Mouse (Mus musculus): ENCODE measurements around the gene Mgat4c. TPM values are rescaled to one million over a fixed set of nuclear protein-coding genes. Genes with fewer than 3 reads are reported as not detected.

The Mgat4c gene
- polyA plus RNA-seq, 1 experiment from 2014 or later: not detected

DNA sequence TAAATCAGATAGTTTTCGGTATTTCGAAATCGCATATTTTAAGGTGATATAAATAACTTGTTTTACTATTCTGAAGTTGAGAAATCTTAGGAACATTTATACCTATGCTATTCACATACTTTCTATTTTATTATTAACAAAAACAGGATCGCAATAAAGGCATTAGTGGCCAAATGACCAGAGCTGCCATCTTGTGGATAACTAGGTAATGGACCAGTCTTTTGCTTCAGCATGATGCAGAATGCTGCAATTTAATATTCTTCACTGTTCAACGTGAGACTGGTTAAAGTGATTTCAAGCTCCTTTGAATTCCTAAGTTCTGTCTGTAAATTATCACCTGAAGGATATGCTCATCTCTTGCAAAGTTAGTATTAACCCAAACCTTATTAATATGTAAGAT lies 473.6 kb downstream of the Mgat4c start:
- Histone ChIP-seq H3K9me3 (replicated peaks) (no peaks in the 10 kb centered on the region), H3K4me1 (replicated peaks) (no peaks in the 10 kb centered on the region), H3K27me3 (no peaks in the 10 kb centered on the region), H3K27ac (replicated peaks) (no peak overlapping the region), H3K9ac (no peak overlapping the region), H3K4me2 (no peak overlapping the region), H3K36me3 (replicated peaks) (no peaks in the 10 kb centered on the region), H3K4me3 (replicated peaks) (no peak overlapping the region)
- WGBS (ENCODE audit: insufficient replicate concordance): 63% methylated on average over 5 of the region's 5 CpGs
- no peak for ATAC-seq (ENCODE audit: insufficient read depth)

DNA sequence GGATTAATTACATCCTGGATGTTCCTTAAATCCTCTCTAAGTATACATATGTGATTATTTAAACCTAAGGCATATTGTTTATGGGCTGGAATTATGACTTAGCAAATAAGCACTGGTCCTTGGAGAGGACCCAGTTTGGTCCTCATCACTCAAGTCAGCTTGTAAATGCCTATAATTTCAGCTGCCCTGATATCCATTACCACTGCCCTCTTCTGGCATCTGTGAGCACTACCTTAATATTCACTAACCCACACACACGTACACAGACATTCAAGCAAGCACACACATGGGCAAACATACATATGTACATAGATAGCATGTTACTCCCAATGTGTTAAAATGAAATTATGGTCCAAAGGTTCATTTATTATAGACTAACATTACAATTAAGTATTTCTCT lies 474.6 kb downstream of the Mgat4c start:
- Histone ChIP-seq H3K27me3 (no peaks in the 10 kb centered on the region), H3K9me3 (replicated peaks) (no peaks in the 10 kb centered on the region), H3K4me1 (replicated peaks) (no peaks in the 10 kb centered on the region), H3K4me3 (replicated peaks) (no peak overlapping the region), H3K9ac (no peak overlapping the region), H3K36me3 (replicated peaks) (no peaks in the 10 kb centered on the region), H3K4me2 (no peak overlapping the region), H3K27ac (replicated peaks) (no peak overlapping the region)
- no peak for ATAC-seq (ENCODE audit: insufficient read depth)
- 30% methylated on average over 1 of the region's 1 CpGs for WGBS (ENCODE audit: insufficient replicate concordance)

DNA sequence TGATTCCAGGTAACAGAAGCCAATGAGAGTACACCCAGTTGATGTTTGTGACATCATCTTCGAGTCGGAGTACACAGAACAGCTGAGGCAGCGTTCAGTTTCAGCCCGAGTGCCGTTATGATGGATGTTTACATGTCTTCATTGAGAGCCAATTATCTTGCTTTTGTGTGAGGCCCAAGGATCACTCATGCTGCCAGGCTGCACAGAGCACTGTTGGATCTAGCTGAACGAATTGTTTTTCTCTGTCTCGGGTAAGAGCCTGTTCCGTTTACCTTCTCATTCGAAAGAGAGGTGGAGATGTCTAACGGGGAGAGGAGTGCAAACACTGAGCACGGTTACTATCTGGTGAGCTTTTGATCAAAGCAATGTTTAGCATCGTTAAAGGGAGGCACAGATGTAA lies 477.5 kb downstream of the Mgat4c start:
- H3K4me3 ChIP-seq (replicated peaks): no peak overlapping the region
- no peaks in the 10 kb centered on the region for H3K9me3 ChIP-seq (replicated peaks)
- no peaks in the 10 kb centered on the region for H3K27me3 ChIP-seq
- H3K4me2 ChIP-seq: peak overlapping the region; percentile 15; the same call in 1 of the 2 replicates
- no peak for ATAC-seq (ENCODE audit: insufficient read depth)
- H3K4me1 ChIP-seq (replicated peaks): no peaks in the 10 kb centered on the region
- H3K27ac ChIP-seq (replicated peaks): no peak overlapping the region
- no peaks in the 10 kb centered on the region for H3K36me3 ChIP-seq (replicated peaks)
- H3K9ac ChIP-seq: no peak overlapping the region
- 46% methylated on average over 12 of the region's 12 CpGs for WGBS (ENCODE audit: insufficient replicate concordance)

- no peaks in the 10 kb centered on the region for H3K27me3 ChIP-seq
- no peak for ATAC-seq (ENCODE audit: insufficient read depth)
- H3K4me1 ChIP-seq (replicated peaks): no peaks in the 10 kb centered on the region
- no peaks in the 10 kb centered on the region for H3K36me3 ChIP-seq (replicated peaks)
- no peak overlapping the region for H3K27ac ChIP-seq (replicated peaks)
- H3K4me2 ChIP-seq: no peak overlapping the region
- WGBS (ENCODE audit: insufficient replicate concordance): 48% methylated on average over 3 of the region's 3 CpGs
- H3K9me3 ChIP-seq (replicated peaks): no peaks in the 10 kb centered on the region
- H3K9ac ChIP-seq: no peak overlapping the region
- no peak overlapping the region for H3K4me3 ChIP-seq (replicated peaks)
Measured at GRCm38 (mm10) chr10:102184726-102185125, 503.4 kb downstream of the Mgat4c start.

- H3K27me3 ChIP-seq: no peaks in the 10 kb centered on the region
- WGBS (ENCODE audit: insufficient replicate concordance): 60% methylated on average over 1 of the region's 1 CpGs
- H3K27ac ChIP-seq (replicated peaks): no peak overlapping the region
- ATAC-seq (ENCODE audit: insufficient read depth): no peak
- H3K9me3 ChIP-seq (replicated peaks): no peaks in the 10 kb centered on the region
- H3K4me2 ChIP-seq: no peak overlapping the region
- no peak overlapping the region for H3K9ac ChIP-seq
- H3K36me3 ChIP-seq (replicated peaks): no peaks in the 10 kb centered on the region
- H3K4me3 ChIP-seq (replicated peaks): no peak overlapping the region
- no peaks in the 10 kb centered on the region for H3K4me1 ChIP-seq (replicated peaks)
Measured at GRCm38 (mm10) chr10:102191646-102192045, 510.4 kb downstream of the Mgat4c start.

- no peak overlapping the region for H3K9ac ChIP-seq
- no peak overlapping the region for H3K4me3 ChIP-seq (replicated peaks)
- H3K9me3 ChIP-seq (replicated peaks): no peaks in the 10 kb centered on the region
- no peaks in the 10 kb centered on the region for H3K4me1 ChIP-seq (replicated peaks)
- WGBS (ENCODE audit: insufficient replicate concordance): 68% methylated on average over 4 of the region's 4 CpGs
- H3K36me3 ChIP-seq (replicated peaks): no peaks in the 10 kb centered on the region
- ATAC-seq (ENCODE audit: insufficient read depth): no peak
- H3K27ac ChIP-seq (replicated peaks): no peak overlapping the region
- H3K4me2 ChIP-seq: no peak overlapping the region
- no peaks in the 10 kb centered on the region for H3K27me3 ChIP-seq
Measured at GRCm38 (mm10) chr10:102196850-102197249, 515.6 kb downstream of the Mgat4c start.

DNA sequence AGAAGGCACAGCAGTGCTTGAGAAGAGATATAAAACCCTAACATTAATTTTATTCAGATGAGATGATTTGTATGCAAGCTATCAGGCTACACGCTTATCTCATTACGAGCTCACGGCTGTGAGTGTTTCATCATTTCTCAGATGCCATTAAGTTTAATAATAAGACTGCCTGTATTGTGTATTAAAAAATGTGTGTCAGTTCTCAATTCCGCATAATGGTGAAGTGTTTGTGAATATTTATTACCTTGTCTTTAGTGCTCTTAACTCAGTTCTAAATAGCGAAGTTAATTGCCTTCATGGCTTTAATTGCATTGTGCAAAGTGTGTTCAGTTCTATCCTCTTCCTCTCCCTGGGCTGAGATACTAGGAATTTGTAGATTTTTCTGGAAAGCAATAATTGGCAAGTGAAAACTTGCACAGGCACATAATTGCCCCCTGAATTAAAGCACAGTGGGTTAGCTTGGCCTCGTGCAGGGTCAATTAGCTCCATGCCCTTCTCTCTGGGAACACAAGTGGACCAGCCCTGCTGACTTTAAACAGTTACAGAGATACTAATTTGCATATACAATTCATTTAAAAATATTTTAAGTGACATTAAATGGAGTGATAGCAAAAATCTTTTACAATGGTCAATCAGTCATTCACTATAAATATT lies 557.4 kb downstream of the Mgat4c start:
- 69% methylated on average over 6 of the region's 6 CpGs for WGBS (ENCODE audit: insufficient replicate concordance)
- ATAC-seq (ENCODE audit: insufficient read depth): no peak
- H3K4me3 ChIP-seq (replicated peaks): no peak overlapping the region
- no peaks in the 10 kb centered on the region for H3K27me3 ChIP-seq
- H3K4me2 ChIP-seq: no peak overlapping the region
- H3K27ac ChIP-seq (replicated peaks): no peak overlapping the region
- H3K36me3 ChIP-seq (replicated peaks): no peaks in the 10 kb centered on the region
- no peaks in the 10 kb centered on the region for H3K4me1 ChIP-seq (replicated peaks)
- no peak overlapping the region for H3K9ac ChIP-seq
- H3K9me3 ChIP-seq (replicated peaks): no peaks in the 10 kb centered on the region

DNA sequence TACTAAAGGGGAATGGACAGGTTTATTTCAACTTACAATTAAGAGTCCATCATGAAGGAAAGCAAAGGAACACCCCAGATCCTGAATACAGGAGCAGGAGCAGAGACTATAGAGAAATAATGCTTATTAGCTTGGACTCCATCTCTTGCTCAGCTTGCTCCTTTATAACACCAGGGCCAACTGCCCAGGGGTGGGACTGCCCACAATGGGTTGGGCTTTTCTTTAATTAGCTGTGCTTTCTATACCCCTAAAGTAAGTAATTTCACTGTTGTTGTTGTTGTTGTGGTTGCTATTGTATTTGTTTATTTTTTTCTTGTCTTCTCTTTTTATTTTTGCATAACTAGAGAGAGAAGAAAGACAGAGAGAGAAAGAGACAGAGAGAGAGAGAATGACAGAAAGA lies 562.6 kb downstream of the Mgat4c start:
- H3K4me3 ChIP-seq (replicated peaks): no peak overlapping the region
- H3K4me2 ChIP-seq: no peak overlapping the region
- no peaks in the 10 kb centered on the region for H3K27me3 ChIP-seq
- H3K9ac ChIP-seq: no peak overlapping the region
- no peak for ATAC-seq (ENCODE audit: insufficient read depth)
- no peaks in the 10 kb centered on the region for H3K9me3 ChIP-seq (replicated peaks)
- no peak overlapping the region for H3K27ac ChIP-seq (replicated peaks)
- H3K4me1 ChIP-seq (replicated peaks): no peaks in the 10 kb centered on the region
- no peaks in the 10 kb centered on the region for H3K36me3 ChIP-seq (replicated peaks)

DNA sequence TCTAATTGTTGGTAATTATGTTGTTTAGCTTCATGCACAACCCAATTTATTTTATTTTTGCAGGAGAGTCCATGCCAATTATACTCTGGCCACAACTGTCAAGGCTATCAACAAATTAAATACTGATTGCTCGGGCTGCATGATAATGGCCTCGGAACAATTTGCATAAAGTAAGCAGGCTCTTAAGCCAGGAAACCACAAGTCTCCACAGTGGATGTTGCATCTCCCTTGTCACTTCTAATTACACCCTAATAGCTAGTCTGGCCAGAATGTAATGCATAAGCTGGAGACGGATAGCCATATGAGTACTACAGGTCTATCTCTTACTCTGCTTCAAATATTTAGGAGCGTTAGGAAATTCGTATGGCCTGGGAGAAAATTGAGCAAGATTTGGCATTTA lies 563.3 kb downstream of the Mgat4c start:
- no peak for ATAC-seq (ENCODE audit: insufficient read depth)
- Histone ChIP-seq H3K36me3 (replicated peaks) (no peaks in the 10 kb centered on the region), H3K27ac (replicated peaks) (no peak overlapping the region), H3K4me1 (replicated peaks) (no peaks in the 10 kb centered on the region), H3K27me3 (no peaks in the 10 kb centered on the region), H3K4me3 (replicated peaks) (no peak overlapping the region), H3K9me3 (replicated peaks) (no peaks in the 10 kb centered on the region), H3K4me2 (no peak overlapping the region), H3K9ac (no peak overlapping the region)
- 67% methylated on average over 5 of the region's 5 CpGs for WGBS (ENCODE audit: insufficient replicate concordance)

GRCm38 (mm10) chr10:102245269-102245668 lies 564.0 kb downstream of the Mgat4c start:
- no peak overlapping the region for H3K27ac ChIP-seq (replicated peaks)
- H3K4me2 ChIP-seq: no peak overlapping the region
- H3K4me3 ChIP-seq (replicated peaks): no peak overlapping the region
- no peaks in the 10 kb centered on the region for H3K4me1 ChIP-seq (replicated peaks)
- H3K36me3 ChIP-seq (replicated peaks): no peaks in the 10 kb centered on the region
- WGBS (ENCODE audit: insufficient replicate concordance): 75% methylated on average over 9 of the region's 9 CpGs
- ATAC-seq (ENCODE audit: insufficient read depth): no peak
- no peak overlapping the region for H3K9ac ChIP-seq
- no peaks in the 10 kb centered on the region for H3K27me3 ChIP-seq
- H3K9me3 ChIP-seq (replicated peaks): no peaks in the 10 kb centered on the region

GRCm38 (mm10) chr10:102308892-102309479 lies 627.7 kb downstream of the Mgat4c start:
- no peak overlapping the region for H3K4me3 ChIP-seq (replicated peaks)
- H3K4me1 ChIP-seq (replicated peaks): no peaks in the 10 kb centered on the region
- H3K9me3 ChIP-seq (replicated peaks): no peaks in the 10 kb centered on the region
- no peaks in the 10 kb centered on the region for H3K27me3 ChIP-seq
- no peak overlapping the region for H3K4me2 ChIP-seq
- ATAC-seq (ENCODE audit: insufficient read depth): no peak
- H3K9ac ChIP-seq: no peak overlapping the region
- H3K27ac ChIP-seq (replicated peaks): no peak overlapping the region
- 59% methylated on average over 5 of the region's 5 CpGs for WGBS (ENCODE audit: insufficient replicate concordance)
- no peaks in the 10 kb centered on the region for H3K36me3 ChIP-seq (replicated peaks)

Data from liver, embryonic 15.5 days (tissue).